Mouse (Mus musculus) midbrain, embryonic 16.5 days (tissue): ENCODE results near the gene Socs2. TPM values are rescaled to one million over a fixed set of nuclear protein-coding genes. Genes with fewer than 3 reads are reported as not detected.

Source experiments
- ATAC-seq: fragments of 200-750 bp; cut with Nextera tagmentation; 2 replicates; pipeline ENCODE4 v1.8.0; 2017; ENCODE audit warnings: moderate TSS enrichment
- H3K27ac ChIP-seq: fragments of 300-500 bp; sonication (generic); 2 replicates; pipeline ENCODE4 v1.5.1; 2014; ENCODE audit warnings: mild to moderate bottlenecking, low read length, mixed read lengths
- H3K27me3 ChIP-seq: fragments of 300-500 bp; sonication (generic); 2 replicates; pipeline ENCODE4 v1.6.1; 2014; ENCODE audit warnings: low read depth, low read length, mixed read lengths; ENCODE audit not compliant: control insufficient read depth, insufficient read depth
- H3K36me3 ChIP-seq: fragments of 300-500 bp; sonication (generic); 2 replicates; pipeline ENCODE4 v1.6.1; 2014; ENCODE audit warnings: mild to moderate bottlenecking, low read length, moderate library complexity, mixed read lengths; ENCODE audit not compliant: control insufficient read depth, insufficient read depth
- H3K4me1 ChIP-seq: fragments of 300-500 bp; sonication (generic); 2 replicates; pipeline ENCODE4 v1.6.1; 2014; ENCODE audit warnings: mild to moderate bottlenecking, low read length, mixed read lengths; ENCODE audit not compliant: control insufficient read depth, insufficient read depth
- H3K4me2 ChIP-seq: fragments of 300-500 bp; sonication (generic); 2 replicates; pipeline ENCODE4 v1.6.1; 2014; ENCODE audit warnings: mild to moderate bottlenecking, low read length, mixed read lengths
- H3K4me3 ChIP-seq: fragments of 300-500 bp; sonication (generic); 2 replicates; pipeline ENCODE4 v1.5.1; 2014; ENCODE audit warnings: low read depth, mild to moderate bottlenecking, low read length, moderate library complexity, mixed read lengths
- H3K9ac ChIP-seq: fragments of 300-500 bp; sonication (generic); 2 replicates; pipeline ENCODE4 v1.6.1; 2014; ENCODE audit warnings: low read depth, low read length, mixed read lengths
- H3K9me3 ChIP-seq: fragments of 300-500 bp; sonication (generic); replicated peaks from 2 replicates; pipeline ENCODE4 v1.6.1; 2014; ENCODE audit warnings: mild to moderate bottlenecking, low read length, mixed read lengths; ENCODE audit not compliant: control insufficient read depth, poor library complexity, severe bottlenecking
- WGBS: fragments of 180-500 bp; shearing (Covaris S2); extraction: QIAGEN DNeasy Blood & Tissue Kit; methylation state at CpG from one replicate; pipeline ENCODE4 v1.1.7; 2014; 5-methylcytosine and 5-hydroxymethylcytosine counted together
- polyA plus RNA-seq: library from polyadenylated mRNA; unstranded; fragments of >200 nt; fragmentation: Nextera tagmentation; extraction: Ambion mirVana; gene quantifications from 2 replicates; pipeline ENCODE4 v1.2.1, GENCODE M21; 2015

Socs2 gene
- polyA plus RNA-seq, 1 experiment from 2014 or later: 122 TPM

DNA sequence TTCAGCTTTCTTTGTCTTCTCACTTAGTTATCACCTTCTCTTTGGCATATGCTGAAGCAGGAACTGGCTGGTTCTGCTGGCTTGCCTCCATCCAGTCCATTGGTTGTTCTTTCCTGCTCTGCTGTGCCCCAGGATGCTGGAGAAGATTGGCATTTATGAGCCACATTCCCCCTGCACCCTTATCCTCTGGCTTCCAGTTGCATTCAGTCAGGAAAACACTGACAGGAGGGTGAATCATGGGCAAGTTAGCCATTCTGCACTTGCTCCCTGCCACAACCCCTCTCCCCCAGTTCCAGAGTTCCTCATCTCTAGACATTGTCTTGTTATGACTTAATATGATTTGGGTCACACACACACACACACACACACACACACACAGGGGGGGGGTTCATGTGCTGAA lies 47.8 kb downstream of the Socs2 start:
- Histone ChIP-seq H3K4me1 (no peaks in the 10 kb centered on the region), H3K4me3 (no peak overlapping the region), H3K9me3 (no peaks in the 10 kb centered on the region), H3K36me3 (no peaks in the 10 kb centered on the region), H3K27ac (no peak overlapping the region), H3K9ac (no peak overlapping the region), H3K4me2 (no peak overlapping the region), H3K27me3 (no peaks in the 10 kb centered on the region)
- no peak for ATAC-seq

- no peaks in the 10 kb centered on the region for H3K36me3 ChIP-seq
- ATAC-seq: no peak
- H3K9me3 ChIP-seq: no peaks in the 10 kb centered on the region
- H3K27me3 ChIP-seq: no peaks in the 10 kb centered on the region
- 93% methylated on average over 14 of the region's 14 CpGs for WGBS
- H3K4me1 ChIP-seq: no peaks in the 10 kb centered on the region
- H3K4me3 ChIP-seq: no peak overlapping the region
- H3K9ac ChIP-seq: no peak overlapping the region
- no peak overlapping the region for H3K27ac ChIP-seq
- no peak overlapping the region for H3K4me2 ChIP-seq
Observed at GRCm38 (mm10) chr10:95368151-95368550, 48.8 kb downstream of the Socs2 start.

GRCm38 (mm10) chr10:95367661-95368089 lies 49.3 kb downstream of the Socs2 start:
- Histone ChIP-seq H3K9ac (no peak overlapping the region), H3K27ac (no peak overlapping the region), H3K27me3 (no peaks in the 10 kb centered on the region), H3K4me3 (no peak overlapping the region), H3K4me1 (no peaks in the 10 kb centered on the region), H3K36me3 (no peaks in the 10 kb centered on the region), H3K4me2 (no peak overlapping the region), H3K9me3 (no peaks in the 10 kb centered on the region)
- ATAC-seq: no peak
- WGBS: 86% methylated on average over 9 of the region's 9 CpGs

- Histone ChIP-seq H3K36me3 (no peaks in the 10 kb centered on the region), H3K27me3 (no peaks in the 10 kb centered on the region), H3K9ac (no peak overlapping the region), H3K27ac (no peak overlapping the region), H3K4me3 (no peak overlapping the region), H3K4me1 (no peaks in the 10 kb centered on the region), H3K9me3 (no peaks in the 10 kb centered on the region), H3K4me2 (no peak overlapping the region)
- ATAC-seq: no peak
- 80% methylated on average over 7 of the region's 7 CpGs for WGBS
Observed at GRCm38 (mm10) chr10:95367241-95367640, 49.7 kb downstream of the Socs2 start.

DNA sequence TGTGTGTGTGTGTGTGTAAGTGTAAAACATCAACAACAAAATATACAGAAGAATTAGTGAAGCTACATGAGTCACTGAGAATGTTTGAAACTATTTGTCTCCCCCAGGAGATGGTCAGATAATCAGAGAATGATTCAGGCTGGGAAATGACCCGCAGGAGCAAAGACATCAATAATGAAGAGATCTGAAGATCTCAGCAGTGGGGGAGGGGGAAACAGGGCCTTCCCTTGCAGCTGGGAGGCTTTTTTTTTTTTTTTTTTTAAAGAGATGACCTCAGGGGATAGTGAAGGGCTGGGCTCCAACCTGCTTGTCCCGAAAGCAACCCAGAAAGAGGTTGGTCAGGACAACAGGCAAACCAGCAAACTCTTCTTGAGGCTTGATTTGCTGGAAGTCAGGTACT lies 54.7 kb downstream of the Socs2 start:
- Histone ChIP-seq H3K4me2 (no peak overlapping the region), H3K27ac (no peak overlapping the region), H3K4me3 (no peak overlapping the region), H3K9me3 (no peaks in the 10 kb centered on the region), H3K9ac (no peak overlapping the region), H3K36me3 (no peaks in the 10 kb centered on the region), H3K27me3 (no peaks in the 10 kb centered on the region), H3K4me1 (no peaks in the 10 kb centered on the region)
- 31% methylated on average over 2 of the region's 2 CpGs for WGBS
- no peak for ATAC-seq

DNA sequence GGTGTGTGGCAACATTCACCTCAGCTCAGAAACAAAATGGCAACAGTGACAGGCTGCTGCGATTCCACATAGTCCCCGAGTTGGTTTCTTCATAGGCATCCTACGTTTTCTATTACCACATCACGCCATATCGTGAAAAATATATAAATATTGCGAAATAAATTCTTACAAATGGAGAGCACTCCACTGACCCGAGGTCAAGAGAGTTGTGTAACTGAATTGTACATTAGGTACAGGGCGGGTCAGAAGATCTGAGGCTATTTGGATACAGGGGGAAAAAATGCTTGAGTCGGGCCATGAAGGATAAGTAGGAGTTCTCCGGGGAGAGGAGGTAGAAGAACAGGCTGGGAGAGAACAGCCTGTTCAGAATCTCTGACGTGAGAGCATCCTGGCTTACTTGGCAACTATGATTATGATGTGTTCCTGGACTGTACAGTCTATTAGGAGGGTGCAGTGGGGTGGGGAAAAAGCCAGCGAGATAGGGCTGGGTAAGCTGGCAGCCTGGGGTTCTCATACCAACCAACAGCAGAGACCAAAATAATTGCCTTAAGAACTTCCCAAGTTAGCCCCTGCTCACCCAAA lies 55.6 kb downstream of the Socs2 start:
- Histone ChIP-seq H3K9me3 (no peaks in the 10 kb centered on the region), H3K4me2 (no peak overlapping the region), H3K4me1 (no peaks in the 10 kb centered on the region), H3K27ac (no peak overlapping the region), H3K4me3 (no peak overlapping the region), H3K36me3 (no peaks in the 10 kb centered on the region), H3K27me3 (no peaks in the 10 kb centered on the region), H3K9ac (no peak overlapping the region)
- ATAC-seq: no peak
- WGBS: 91% methylated on average over 12 of the region's 12 CpGs

GRCm38 (mm10) chr10:95360048-95360447 lies 56.9 kb downstream of the Socs2 start:
- Histone ChIP-seq H3K4me3 (no peak overlapping the region), H3K4me2 (no peak overlapping the region), H3K9me3 (no peaks in the 10 kb centered on the region), H3K27me3 (no peaks in the 10 kb centered on the region), H3K36me3 (no peaks in the 10 kb centered on the region), H3K4me1 (no peaks in the 10 kb centered on the region; the same call in 1 of the 2 replicates), H3K27ac (no peak overlapping the region), H3K9ac (no peak overlapping the region)
- ATAC-seq: no peak
- 93% methylated on average over 5 of the region's 5 CpGs for WGBS

DNA sequence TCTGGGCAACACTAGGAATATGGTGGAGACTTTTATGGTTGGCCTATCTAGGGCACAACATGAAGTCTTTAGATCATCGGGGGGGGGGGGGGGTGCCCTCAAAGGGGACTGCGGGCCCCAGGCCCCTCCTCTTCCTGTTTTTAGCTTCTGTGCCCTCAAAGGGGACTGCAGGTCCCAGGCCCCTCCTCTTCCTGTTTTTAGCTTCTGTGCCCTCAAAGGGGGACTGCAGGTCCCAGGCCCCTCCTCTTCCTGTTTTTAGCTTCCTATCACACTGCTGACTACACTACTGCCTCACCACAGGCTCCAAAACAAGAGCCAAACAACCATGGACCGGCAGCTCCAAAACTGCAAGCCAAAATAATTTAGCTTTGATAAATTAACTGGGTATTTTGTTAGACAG lies 59.3 kb downstream of the Socs2 start:
- H3K9ac ChIP-seq: no peak overlapping the region
- H3K36me3 ChIP-seq: no peaks in the 10 kb centered on the region
- H3K27me3 ChIP-seq: no peaks in the 10 kb centered on the region
- H3K27ac ChIP-seq: no peak overlapping the region
- ATAC-seq: no peak
- no peaks in the 10 kb centered on the region; the same call in 1 of the 2 replicates for H3K4me1 ChIP-seq
- H3K4me2 ChIP-seq: no peak overlapping the region
- H3K9me3 ChIP-seq: no peaks in the 10 kb centered on the region
- H3K4me3 ChIP-seq: no peak overlapping the region
- WGBS: 90% methylated on average over 3 of the region's 3 CpGs

DNA sequence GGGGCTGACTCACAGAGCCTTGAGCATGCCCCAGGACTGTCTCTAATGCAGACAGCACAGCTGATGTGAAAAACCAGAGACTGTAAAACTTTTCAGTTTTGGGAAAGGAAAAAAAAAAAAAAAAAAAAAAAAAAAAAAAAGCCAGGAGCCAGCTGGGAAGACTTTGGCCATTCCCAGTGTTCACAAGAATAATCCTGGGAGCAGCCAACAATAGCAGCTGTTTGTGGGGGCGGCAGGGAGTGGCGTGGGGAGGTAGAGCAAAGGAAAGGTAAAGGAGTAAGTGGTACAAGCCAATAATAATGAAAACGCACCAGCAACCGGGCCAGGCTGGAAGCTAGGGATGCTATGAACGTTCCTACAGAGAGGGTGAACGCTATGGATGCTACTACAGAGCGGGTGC lies 60.3 kb downstream of the Socs2 start:
- no peaks in the 10 kb centered on the region for H3K36me3 ChIP-seq
- H3K4me1 ChIP-seq: no peaks in the 10 kb centered on the region; the same call in 1 of the 2 replicates
- ATAC-seq: no peak
- H3K4me2 ChIP-seq: no peak overlapping the region
- H3K27ac ChIP-seq: no peak overlapping the region
- no peak overlapping the region for H3K4me3 ChIP-seq
- no peak overlapping the region for H3K9ac ChIP-seq
- 69% methylated on average over 7 of the region's 7 CpGs for WGBS
- no peaks in the 10 kb centered on the region for H3K27me3 ChIP-seq
- peaks cover 3% of the 10 kb centered on the region for H3K9me3 ChIP-seq
